Mouse (Mus musculus) kidney, postnatal 0 days (tissue): ENCODE results near the gene Pdzd9. TPM values are rescaled to one million over a fixed set of nuclear protein-coding genes. Genes with fewer than 3 reads are reported as not detected.
"Not testable (repeated sequence)": the region's sequence is repeated elsewhere in the genome, so short reads cannot be mapped to it uniquely, and the experiment has no call there.

Experiments used
- ATAC-seq: fragments of 200-750 bp; cut with Nextera tagmentation; replicated peaks from 2 replicates; pipeline ENCODE4 v1.8.0; 2017; ENCODE audit warnings: low read depth, moderate number of reproducible peaks, moderate TSS enrichment, moderate library complexity; ENCODE audit not compliant: low FRiP score
- DNase-seq: peaks from one replicate; pipeline ENCODE4 v3.0.0-alpha.2; 2016; ENCODE audit warnings: low spot score
- H3K27ac ChIP-seq: fragments of 300-500 bp; sonication (generic); 2 replicates; pipeline ENCODE4 v1.5.1; 2014; ENCODE audit warnings: mild to moderate bottlenecking
- H3K27me3 ChIP-seq: fragments of 300-500 bp; sonication (generic); 2 replicates; pipeline ENCODE4 v1.6.1; 2014; ENCODE audit warnings: low read length, mixed read lengths; ENCODE audit not compliant: insufficient read depth
- H3K36me3 ChIP-seq: fragments of 300-500 bp; sonication (generic); 2 replicates; pipeline ENCODE4 v1.6.1; 2014; ENCODE audit warnings: low read length, mixed read lengths; ENCODE audit not compliant: insufficient read depth
- H3K4me1 ChIP-seq: fragments of 300-500 bp; sonication (generic); replicated peaks from 2 replicates; pipeline ENCODE4 v1.6.1; 2014; ENCODE audit warnings: antibody characterized with exemption, low read length, mixed read lengths; ENCODE audit not compliant: insufficient read depth
- H3K4me2 ChIP-seq: fragments of 300-500 bp; sonication (generic); 2 replicates; pipeline ENCODE4 v1.6.1; 2014; ENCODE audit warnings: mild to moderate bottlenecking, low read length, moderate library complexity, mixed read lengths
- H3K4me3 ChIP-seq: fragments of 300-500 bp; sonication (generic); replicated peaks from 2 replicates; pipeline ENCODE4 v1.5.1; 2014; ENCODE audit warnings: low read depth, low read length
- H3K9ac ChIP-seq: fragments of 300-500 bp; sonication (generic); 2 replicates; pipeline ENCODE4 v1.6.1; 2014; ENCODE audit warnings: low read depth, low read length
- H3K9me3 ChIP-seq: fragments of 300-500 bp; sonication (generic); replicated peaks from 2 replicates; pipeline ENCODE4 v1.6.1; 2016; ENCODE audit warnings: low read length, inconsistent platforms, mixed read lengths
- CTCF ChIP-seq: IDR thresholded peaks from 2 replicates; pipeline ENCODE4 v1.5.1; 2016; ENCODE audit warnings: antibody characterized with exemption, low read depth, mild to moderate bottlenecking, moderate library complexity
- WGBS: fragments of 180-500 bp; shearing (Covaris S2); extraction: QIAGEN DNeasy Blood & Tissue Kit; methylation state at CpG from one replicate; pipeline ENCODE4 v1.1.7; 2014; 5-methylcytosine and 5-hydroxymethylcytosine counted together
- polyA plus RNA-seq: library from polyadenylated mRNA; unstranded; fragments of >200 nt; fragmentation: Nextera tagmentation; extraction: Ambion mirVana; gene quantifications from 2 replicates; pipeline ENCODE4 v1.2.1, GENCODE M21; 2015

Gene Pdzd9
- polyA plus RNA-seq: 0.18 and 0.32 TPM in 2 replicates

DNA sequence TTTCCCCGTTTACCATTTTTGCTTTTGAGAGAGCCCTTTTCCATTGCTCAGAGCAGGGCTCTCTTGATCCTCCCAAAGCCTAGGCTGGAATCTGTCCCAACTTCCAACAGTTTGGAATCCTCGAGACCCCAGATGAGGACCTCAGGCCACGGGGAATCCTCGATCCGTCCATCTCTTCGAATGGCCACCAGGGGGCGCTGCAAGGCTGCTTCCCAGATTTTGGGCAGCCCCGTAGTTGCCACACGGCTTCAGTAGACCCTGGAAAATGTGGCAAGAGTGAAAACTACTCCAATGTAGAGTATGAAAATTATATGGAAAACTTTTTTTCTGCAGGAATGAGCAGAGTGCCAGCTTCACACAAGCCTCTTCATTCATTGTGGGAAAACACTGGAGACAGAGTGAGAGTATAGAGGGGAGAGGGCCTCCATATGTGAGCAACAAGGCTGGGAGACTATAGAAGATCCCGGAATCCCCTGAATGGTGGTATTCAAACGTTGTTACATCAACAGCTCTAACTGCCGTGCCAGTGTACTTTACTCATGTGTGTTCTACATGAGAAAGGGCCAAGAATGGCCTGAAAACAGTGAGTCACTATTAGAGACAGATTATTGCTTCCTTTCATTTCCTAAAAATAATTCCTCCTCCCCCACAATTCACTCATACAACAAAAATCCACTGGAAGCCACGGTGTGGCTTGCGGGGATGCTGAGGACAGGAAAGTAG lies at the start of gene Pdzd9:
TSS of gene Pdzd9 (minus strand) at position 191 of the 723 bp plus-strand sequence.
- Histone ChIP-seq H3K4me2 (no peak within 1 kb of the TSS), H3K4me1 (no peaks in the 10 kb centered on the region), H3K36me3 (no peaks in the 10 kb centered on the region), H3K4me3 (no peak within 1 kb of the TSS), H3K27ac (no peak within 1 kb of the TSS), H3K9me3 (no peaks in the 10 kb centered on the region), H3K9ac (no peak within 1 kb of the TSS), H3K27me3 (no peaks in the 10 kb centered on the region)
- DNase-seq (peak; percentile 81), ATAC-seq (peak; percentile 58)
- peak; percentile 98 for TF ChIP-seq CTCF
- WGBS: 17% methylated on average over 14 of the region's 14 CpGs

DNA sequence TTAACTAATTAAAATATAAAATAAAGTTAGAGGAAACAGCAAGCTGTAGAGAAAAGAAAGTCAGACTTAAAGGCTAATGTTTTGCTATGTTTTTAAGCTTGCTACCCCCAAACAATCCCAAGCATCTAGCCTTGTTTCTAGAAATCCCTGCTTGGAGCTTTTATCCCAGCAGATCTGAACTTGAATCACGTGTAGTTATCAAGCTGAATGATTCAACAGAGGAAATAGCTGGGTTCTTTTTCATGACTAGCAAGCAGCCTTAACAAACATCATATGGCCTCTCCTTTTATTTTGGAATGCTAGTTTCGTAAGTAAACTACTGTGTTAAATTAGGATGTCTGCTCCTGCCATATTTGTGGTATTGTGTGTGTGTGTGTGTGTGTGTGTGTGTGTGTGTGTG lies 47.1 kb upstream of the Pdzd9 start:
- Histone ChIP-seq H3K9me3 (no peaks in the 10 kb centered on the region), H3K4me3 (no peak overlapping the region), H3K36me3 (no peaks in the 10 kb centered on the region), H3K9ac (no peak overlapping the region), H3K27me3 (no peaks in the 10 kb centered on the region), H3K4me2 (no peak overlapping the region), H3K4me1 (peaks cover 12% of the 10 kb centered on the region), H3K27ac (no peak overlapping the region)
- WGBS: 51% methylated on average over 2 of the region's 2 CpGs
- ATAC-seq (no peak), DNase-seq (peak; percentile 61)
- TF ChIP-seq CTCF: no peak

DNA sequence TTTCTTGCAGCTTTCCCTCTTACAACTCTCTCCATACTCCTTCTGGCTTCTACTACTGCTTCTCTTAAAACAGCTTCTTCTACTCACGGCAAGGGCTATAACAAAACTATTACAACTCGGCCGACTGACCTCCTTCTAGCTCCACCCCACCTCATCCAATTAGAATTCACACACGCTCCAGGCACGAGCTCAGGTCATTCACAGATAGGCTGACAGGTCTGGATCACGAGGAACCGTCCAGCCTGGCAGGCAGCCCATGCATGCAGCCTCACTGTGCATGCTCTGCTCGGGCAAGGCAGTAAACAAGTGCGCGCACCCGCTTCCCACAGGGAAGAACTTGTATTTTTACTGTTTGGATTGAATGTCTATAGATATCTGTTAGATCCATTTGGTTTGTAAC lies 43.8 kb upstream of the Pdzd9 start:
- 83% methylated on average over 11 of the region's 11 CpGs for WGBS
- peaks cover 12% of the 10 kb centered on the region for H3K4me1 ChIP-seq
- not testable (repeated sequence) for ATAC-seq, H3K4me2 ChIP-seq, H3K27ac ChIP-seq, H3K9ac ChIP-seq, H3K27me3 ChIP-seq, H3K9me3 ChIP-seq, H3K36me3 ChIP-seq, DNase-seq, H3K4me3 ChIP-seq

DNA sequence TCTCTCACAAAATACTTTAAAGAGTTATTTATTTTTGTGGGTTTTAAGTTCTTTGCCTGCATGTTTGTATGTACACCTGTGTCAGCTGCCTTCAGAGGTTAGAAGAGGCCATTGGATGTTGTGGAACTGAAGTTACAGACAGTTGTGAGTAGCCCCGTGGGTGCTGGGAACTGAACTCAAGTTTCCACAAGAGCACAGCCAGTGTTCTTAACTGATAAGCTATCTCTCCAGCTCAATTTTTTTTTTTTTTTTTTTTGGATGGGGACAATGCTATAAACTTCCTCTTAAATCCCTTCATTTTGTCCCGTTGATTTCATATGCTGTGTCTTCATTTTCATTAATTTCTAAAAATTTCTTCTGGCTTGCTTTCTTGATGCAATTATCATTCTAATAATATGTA lies 43.1 kb upstream of the Pdzd9 start:
- no peak for TF ChIP-seq CTCF
- peaks cover 10% of the 10 kb centered on the region for H3K4me1 ChIP-seq
- ATAC-seq: no peak
- no peaks in the 10 kb centered on the region for H3K9me3 ChIP-seq
- H3K27me3 ChIP-seq: no peaks in the 10 kb centered on the region
- 97% methylated on average over 2 of the region's 2 CpGs for WGBS
- DNase-seq: no peak
- H3K36me3 ChIP-seq: no peaks in the 10 kb centered on the region
- H3K9ac ChIP-seq: no peak overlapping the region
- H3K4me3 ChIP-seq: no peak overlapping the region
- H3K4me2 ChIP-seq: no peak overlapping the region
- H3K27ac ChIP-seq: no peak overlapping the region

DNA sequence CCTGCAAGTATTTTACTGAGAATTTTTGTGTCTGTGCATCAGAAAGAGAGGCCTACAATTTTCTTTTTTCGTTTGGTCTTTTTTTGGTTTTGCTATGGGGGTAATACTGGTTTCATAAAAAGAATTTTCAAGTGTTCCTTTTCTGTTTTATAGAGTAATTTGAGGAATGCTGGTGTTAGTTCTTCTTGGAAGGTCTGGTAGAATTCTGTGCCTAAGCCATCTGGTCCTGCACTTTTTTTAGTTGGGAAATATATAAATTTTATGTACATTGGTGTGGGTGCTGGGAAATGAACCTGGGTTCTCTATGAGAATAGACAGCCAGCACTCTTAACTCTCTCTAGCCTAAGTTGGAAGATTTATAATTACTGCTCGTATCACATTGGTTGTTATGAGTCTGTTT lies 41.9 kb upstream of the Pdzd9 start:
- Histone ChIP-seq H3K27ac (no peak overlapping the region), H3K4me1 (peaks cover 3% of the 10 kb centered on the region; the same call in 1 of the 2 replicates), H3K36me3 (no peaks in the 10 kb centered on the region), H3K4me3 (no peak overlapping the region), H3K9me3 (no peaks in the 10 kb centered on the region), H3K9ac (no peak overlapping the region), H3K27me3 (no peaks in the 10 kb centered on the region), H3K4me2 (no peak overlapping the region)
- ATAC-seq (no peak), DNase-seq (no peak)
- TF ChIP-seq CTCF: no peak
- WGBS: 85% methylated on average over 2 of the region's 2 CpGs

DNA sequence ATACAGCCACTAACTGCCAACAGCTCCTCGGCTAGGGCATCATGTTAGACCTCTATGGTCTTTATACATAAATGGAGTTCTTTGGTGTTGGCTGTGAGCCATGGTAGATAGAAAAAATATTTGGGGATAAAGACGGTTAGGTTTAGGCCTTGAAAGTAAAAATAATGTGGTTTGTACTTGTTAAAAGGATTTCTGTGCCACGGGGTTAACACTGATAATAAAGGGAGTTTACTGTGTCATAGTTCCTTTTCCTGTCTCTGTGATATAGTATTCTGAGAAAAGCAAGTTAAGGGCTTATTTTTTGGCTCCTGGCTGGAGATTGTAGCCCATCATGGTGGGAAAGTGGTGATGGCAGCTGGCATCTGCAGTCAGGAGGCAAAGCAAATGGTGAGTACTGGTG lies 33.7 kb upstream of the Pdzd9 start:
- Histone ChIP-seq H3K9ac (no peak overlapping the region), H3K9me3 (no peaks in the 10 kb centered on the region), H3K4me2 (no peak overlapping the region), H3K4me3 (no peak overlapping the region), H3K27me3 (no peaks in the 10 kb centered on the region), H3K27ac (no peak overlapping the region), H3K4me1 (no peaks in the 10 kb centered on the region), H3K36me3 (no peaks in the 10 kb centered on the region)
- no peak for TF ChIP-seq CTCF
- 66% methylated on average over 3 of the region's 3 CpGs for WGBS
- DNase-seq (no peak), ATAC-seq (no peak)

DNA sequence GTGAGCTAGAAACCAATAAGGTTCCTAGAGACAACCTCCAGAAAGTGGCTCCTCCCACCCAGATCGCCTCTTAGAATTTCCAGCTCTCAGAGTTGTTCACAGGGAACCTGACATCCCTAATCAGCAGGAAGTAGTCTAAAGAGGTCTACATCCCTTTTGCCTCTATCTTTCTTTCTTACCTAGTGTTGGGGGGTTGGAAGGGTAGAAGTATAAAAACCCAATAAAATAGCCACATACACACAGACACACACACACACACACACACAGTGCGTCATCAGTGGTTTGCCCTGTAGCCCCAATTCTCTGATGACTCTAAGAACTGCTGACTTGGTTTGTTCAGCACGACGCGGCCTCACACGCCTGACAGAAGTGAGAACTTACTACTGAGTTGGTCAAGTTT lies 29.4 kb upstream of the Pdzd9 start:
- no peak overlapping the region for H3K4me3 ChIP-seq
- TF ChIP-seq CTCF: no peak
- H3K27me3 ChIP-seq: no peaks in the 10 kb centered on the region
- no peak overlapping the region for H3K9ac ChIP-seq
- H3K36me3 ChIP-seq: no peaks in the 10 kb centered on the region
- H3K9me3 ChIP-seq: no peaks in the 10 kb centered on the region
- H3K27ac ChIP-seq: no peak overlapping the region
- H3K4me2 ChIP-seq: no peak overlapping the region
- no peaks in the 10 kb centered on the region for H3K4me1 ChIP-seq
- WGBS: 73% methylated on average over 6 of the region's 6 CpGs
- ATAC-seq (no peak), DNase-seq (no peak)
